Mouse (Mus musculus): ENCODE results near the gene Gsx1. TPM values are rescaled to one million over a fixed set of nuclear protein-coding genes. Genes with fewer than 3 reads are reported as not detected.
A peak's percentile ranks its signal among the peaks of the same experiment; 100 is the strongest.

The Gsx1 gene
- polyA plus RNA-seq, 1 experiment from 2014 or later = 3.0 TPM

GRCm38 (mm10) chr5:147190885-147191284 is 2.4 kb downstream of the Gsx1 start:
- Histone ChIP-seq H3K9ac (ENCODE audit: low read length) (no peak overlapping the region), H3K27ac (ENCODE audit: low read depth, low read length) (no peak overlapping the region), H3K27me3 (replicated peaks; ENCODE audit: control insufficient read depth, insufficient read depth, low read length) (peaks cover 90% of the 10 kb centered on the region), H3K4me3 (ENCODE audit: low read depth, low read length) (no peak overlapping the region), H3K9me3 (replicated peaks; ENCODE audit: control insufficient read depth, low read length) (no peaks in the 10 kb centered on the region), H3K36me3 (ENCODE audit: control insufficient read depth, insufficient read depth, low read length) (no peaks in the 10 kb centered on the region), H3K4me2 (ENCODE audit: low read length) (no peak overlapping the region), H3K4me1 (ENCODE audit: control insufficient read depth, insufficient read depth, low read length) (peaks cover 17% of the 10 kb centered on the region)
- ATAC-seq = no peak
- under 1% methylated on average over 7 of the region's 7 CpGs for WGBS
- no peak for DNase-seq (ENCODE audit: low spot score)

GRCm38 (mm10) chr5:147191801-147192575 is 3.5 kb downstream of the Gsx1 start:
- Histone ChIP-seq H3K36me3 (ENCODE audit: control insufficient read depth, insufficient read depth, low read length) (no peaks in the 10 kb centered on the region), H3K4me3 (ENCODE audit: low read depth, low read length) (no peak overlapping the region), H3K9ac (ENCODE audit: low read length) (no peak overlapping the region), H3K27me3 (replicated peaks; ENCODE audit: control insufficient read depth, insufficient read depth, low read length) (peaks cover 93% of the 10 kb centered on the region), H3K27ac (ENCODE audit: low read depth, low read length) (no peak overlapping the region), H3K9me3 (replicated peaks; ENCODE audit: control insufficient read depth, low read length) (no peaks in the 10 kb centered on the region), H3K4me1 (ENCODE audit: control insufficient read depth, insufficient read depth, low read length) (peaks cover 13% of the 10 kb centered on the region), H3K4me2 (ENCODE audit: low read length) (no peak overlapping the region)
- 1% methylated on average over 24 of the region's 24 CpGs for WGBS
- DNase-seq (ENCODE audit: low spot score) (no peak), ATAC-seq (no peak)

- Histone ChIP-seq H3K9me3 (replicated peaks; ENCODE audit: control insufficient read depth, low read length) (no peaks in the 10 kb centered on the region), H3K4me2 (ENCODE audit: low read length) (no peak overlapping the region), H3K27ac (ENCODE audit: low read depth, low read length) (no peak overlapping the region), H3K36me3 (ENCODE audit: control insufficient read depth, insufficient read depth, low read length) (no peaks in the 10 kb centered on the region), H3K9ac (ENCODE audit: low read length) (no peak overlapping the region), H3K4me3 (ENCODE audit: low read depth, low read length) (no peak overlapping the region), H3K4me1 (ENCODE audit: control insufficient read depth, insufficient read depth, low read length) (peaks cover 8% of the 10 kb centered on the region; the same call in 1 of the 2 replicates), H3K27me3 (replicated peaks; ENCODE audit: control insufficient read depth, insufficient read depth, low read length) (peaks cover 93% of the 10 kb centered on the region)
- ATAC-seq (no peak), DNase-seq (ENCODE audit: low spot score) (no peak)
- 3% methylated on average over 9 of the region's 9 CpGs for WGBS
Measured at GRCm38 (mm10) chr5:147192576-147192960, 4.1 kb downstream of the Gsx1 start.

DNA sequence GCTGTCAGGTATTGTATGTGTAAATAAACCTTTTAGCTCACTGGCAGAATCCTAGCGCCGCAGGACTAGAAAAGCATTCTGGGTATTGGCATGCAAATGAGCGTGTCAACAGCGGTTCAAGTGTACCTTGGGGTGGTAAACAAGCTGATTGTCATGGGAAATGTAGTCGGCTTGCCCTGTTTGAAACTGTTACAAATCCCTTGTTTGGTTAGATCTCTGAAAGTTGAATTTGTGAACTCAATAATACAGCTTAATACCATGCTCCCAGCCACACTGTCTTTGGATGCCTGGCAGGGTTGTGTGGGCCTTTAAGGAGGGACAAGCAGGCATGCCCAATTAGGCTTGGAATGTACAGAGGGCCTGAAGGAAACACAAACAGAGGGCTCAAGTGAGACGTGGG is 16.4 kb downstream of the Gsx1 start:
- Histone ChIP-seq H3K4me3 (ENCODE audit: low read depth, low read length) (no peak overlapping the region), H3K9ac (ENCODE audit: low read length) (peak overlapping the region; percentile 21; the same call in 1 of the 2 replicates), H3K9me3 (replicated peaks; ENCODE audit: control insufficient read depth, low read length) (no peaks in the 10 kb centered on the region), H3K4me2 (ENCODE audit: low read length) (peak overlapping the region; percentile 12; the same call in 1 of the 2 replicates), H3K4me1 (ENCODE audit: control insufficient read depth, insufficient read depth, low read length) (0 out of 2 replicates have a peak, but pooled peaks cover 4% of the 10 kb centered on the region), H3K36me3 (ENCODE audit: control insufficient read depth, insufficient read depth, low read length) (no peaks in the 10 kb centered on the region), H3K27me3 (replicated peaks; ENCODE audit: control insufficient read depth, insufficient read depth, low read length) (peaks cover 21% of the 10 kb centered on the region), H3K27ac (ENCODE audit: low read depth, low read length) (no peak overlapping the region)
- ATAC-seq (peak; percentile 42; the same call in 1 of the 2 replicates), DNase-seq (ENCODE audit: low spot score) (peak; percentile 62)
- WGBS = 4% methylated on average over 6 of the region's 6 CpGs

DNA sequence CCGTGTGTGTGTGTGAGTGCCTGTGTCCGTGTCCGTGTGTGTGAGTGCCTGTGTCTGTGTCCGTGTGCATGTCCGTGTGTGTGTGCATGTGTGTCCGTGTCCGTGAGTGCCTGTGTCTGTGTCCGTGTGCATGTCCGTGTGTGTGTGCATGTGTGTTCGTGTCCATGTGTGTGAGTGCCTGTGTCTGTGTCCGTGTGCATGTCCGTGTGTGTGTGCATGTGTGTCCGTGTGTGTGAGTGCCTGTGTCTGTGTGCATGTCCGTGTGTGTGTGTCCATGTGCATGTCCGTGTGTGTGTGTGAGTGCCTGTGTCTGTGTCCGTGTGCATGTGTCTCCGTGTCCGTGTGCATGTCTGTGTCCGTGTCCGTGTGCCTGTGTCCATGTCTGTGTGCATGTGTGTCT is 19.4 kb downstream of the Gsx1 start:
- Histone ChIP-seq H3K4me3 (ENCODE audit: low read depth, low read length) (no peak overlapping the region), H3K4me2 (ENCODE audit: low read length) (no peak overlapping the region), H3K36me3 (ENCODE audit: control insufficient read depth, insufficient read depth, low read length) (no peaks in the 10 kb centered on the region), H3K9ac (ENCODE audit: low read length) (no peak overlapping the region), H3K27ac (ENCODE audit: low read depth, low read length) (no peak overlapping the region), H3K4me1 (ENCODE audit: control insufficient read depth, insufficient read depth, low read length) (0 out of 2 replicates have a peak, but pooled peaks cover 4% of the 10 kb centered on the region), H3K27me3 (replicated peaks; ENCODE audit: control insufficient read depth, insufficient read depth, low read length) (peaks cover 15% of the 10 kb centered on the region), H3K9me3 (replicated peaks; ENCODE audit: control insufficient read depth, low read length) (no peaks in the 10 kb centered on the region)
- DNase-seq (ENCODE audit: low spot score) (no peak), ATAC-seq (no peak)
- 95% methylated on average over 20 of the region's 20 CpGs for WGBS

- Histone ChIP-seq H3K4me1 (ENCODE audit: control insufficient read depth, insufficient read depth, low read length) (0 out of 2 replicates have a peak, but pooled peaks cover 4% of the 10 kb centered on the region), H3K27me3 (replicated peaks; ENCODE audit: control insufficient read depth, insufficient read depth, low read length) (peaks cover 16% of the 10 kb centered on the region), H3K27ac (ENCODE audit: low read depth, low read length) (no peak overlapping the region), H3K9me3 (replicated peaks; ENCODE audit: control insufficient read depth, low read length) (no peaks in the 10 kb centered on the region), H3K4me2 (ENCODE audit: low read length) (no peak overlapping the region), H3K9ac (ENCODE audit: low read length) (no peak overlapping the region), H3K4me3 (ENCODE audit: low read depth, low read length) (no peak overlapping the region), H3K36me3 (ENCODE audit: control insufficient read depth, insufficient read depth, low read length) (no peaks in the 10 kb centered on the region)
- DNase-seq (ENCODE audit: low spot score) (no peak), ATAC-seq (no peak)
- WGBS = 69% methylated on average over 2 of the region's 2 CpGs
Measured at GRCm38 (mm10) chr5:147208471-147208870, 20.0 kb downstream of the Gsx1 start.

GRCm38 (mm10) chr5:147227354-147228112 is 39.0 kb downstream of the Gsx1 start:
- H3K27me3 ChIP-seq (replicated peaks; ENCODE audit: control insufficient read depth, insufficient read depth, low read length) = peaks cover 45% of the 10 kb centered on the region
- H3K4me2 ChIP-seq (ENCODE audit: low read length) = no peak overlapping the region
- no peaks in the 10 kb centered on the region for H3K4me1 ChIP-seq (ENCODE audit: control insufficient read depth, insufficient read depth, low read length)
- no peaks in the 10 kb centered on the region for H3K9me3 ChIP-seq (replicated peaks; ENCODE audit: control insufficient read depth, low read length)
- ATAC-seq (peak; percentile 77), DNase-seq (ENCODE audit: low spot score) (peak; percentile 89)
- no peaks in the 10 kb centered on the region for H3K36me3 ChIP-seq (ENCODE audit: control insufficient read depth, insufficient read depth, low read length)
- H3K4me3 ChIP-seq (ENCODE audit: low read depth, low read length) = no peak overlapping the region
- 17% methylated on average over 25 of the region's 25 CpGs for WGBS
- H3K9ac ChIP-seq (ENCODE audit: low read length) = no peak overlapping the region
- H3K27ac ChIP-seq (ENCODE audit: low read depth, low read length) = no peak overlapping the region

DNA sequence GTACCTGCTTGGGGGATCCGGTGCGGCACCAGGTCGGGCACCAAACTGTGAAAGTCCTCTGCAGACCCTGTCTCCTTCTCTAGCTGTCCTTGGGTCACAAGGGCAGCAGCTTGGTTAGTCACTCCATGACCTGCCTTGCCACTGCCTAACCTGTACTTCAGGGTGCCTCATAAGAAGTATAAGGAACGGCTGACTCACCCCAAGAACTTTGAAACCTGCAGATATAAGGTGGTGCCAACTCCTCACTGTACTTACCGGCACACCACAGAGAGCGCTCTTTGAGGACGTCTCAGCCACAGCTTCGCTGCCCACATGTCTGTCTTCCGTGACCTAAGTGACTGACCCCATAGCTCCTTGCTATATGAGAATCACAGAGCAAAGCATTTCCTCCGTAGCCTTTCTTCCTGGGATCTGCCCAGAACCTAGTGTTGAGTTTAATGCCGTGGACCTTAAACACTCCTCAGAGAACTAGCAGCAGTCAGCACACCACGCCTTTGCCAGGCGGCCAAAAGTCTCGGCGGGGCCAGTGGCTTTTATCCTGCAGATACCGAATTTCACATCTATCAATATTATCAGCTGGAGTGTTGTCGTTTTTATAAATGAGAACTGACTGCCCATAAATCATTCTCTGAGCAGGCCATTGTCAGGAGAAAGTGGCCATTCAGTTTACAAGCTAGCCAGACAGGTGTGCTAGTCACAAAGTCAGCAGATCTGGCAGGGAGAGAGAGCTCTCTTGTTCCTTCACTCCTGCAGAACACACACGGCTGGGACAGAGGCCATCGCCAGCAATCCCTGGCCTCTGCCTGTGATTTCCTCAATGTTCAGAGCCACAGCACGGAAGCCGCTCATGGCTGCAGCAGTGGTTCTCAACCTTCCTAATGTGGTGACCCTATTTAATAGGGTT is 47.2 kb downstream of the Gsx1 start:
- H3K9ac ChIP-seq (ENCODE audit: low read length) = no peak overlapping the region
- DNase-seq (ENCODE audit: low spot score) (no peak), ATAC-seq (no peak)
- H3K36me3 ChIP-seq (ENCODE audit: control insufficient read depth, insufficient read depth, low read length) = no peaks in the 10 kb centered on the region
- H3K9me3 ChIP-seq (replicated peaks; ENCODE audit: control insufficient read depth, low read length) = no peaks in the 10 kb centered on the region
- WGBS = 87% methylated on average over 21 of the region's 21 CpGs
- no peaks in the 10 kb centered on the region for H3K27me3 ChIP-seq (replicated peaks; ENCODE audit: control insufficient read depth, insufficient read depth, low read length)
- no peaks in the 10 kb centered on the region for H3K4me1 ChIP-seq (ENCODE audit: control insufficient read depth, insufficient read depth, low read length)
- no peak overlapping the region for H3K27ac ChIP-seq (ENCODE audit: low read depth, low read length)
- no peak overlapping the region for H3K4me3 ChIP-seq (ENCODE audit: low read depth, low read length)
- no peak overlapping the region for H3K4me2 ChIP-seq (ENCODE audit: low read length)
